Mouse (Mus musculus): ENCODE measurements around the gene Nme4.

Gene Nme4

GRCm38 (mm10) chr17:26066488-26067020 is 28.8 kb downstream of the Nme4 start:
- DNase-seq (ENCODE audit: low read depth, low spot score), result no peak

- no peak for DNase-seq (ENCODE audit: low read depth, low spot score)
These were observed 30.5 kb downstream of the Nme4 start for GRCm38 (mm10) chr17:26064916-26065315.

GRCm38 (mm10) chr17:26057787-26058567 is 37.4 kb downstream of the Nme4 start:
- DNase-seq (ENCODE audit: low read depth, low spot score), result no peak

GRCm38 (mm10) chr17:26057278-26057677 is 38.1 kb downstream of the Nme4 start:
- no peak for DNase-seq (ENCODE audit: low read depth, low spot score)

- no peak for DNase-seq (ENCODE audit: low read depth, low spot score)
These were observed 40.2 kb downstream of the Nme4 start for GRCm38 (mm10) chr17:26055164-26055563.

- peak; percentile 77 for DNase-seq (ENCODE audit: low read depth, low spot score)
These were observed 41.1 kb downstream of the Nme4 start for GRCm38 (mm10) chr17:26054133-26054845.

- no peak for DNase-seq (ENCODE audit: low read depth, low spot score)
These were observed 42.7 kb downstream of the Nme4 start for GRCm38 (mm10) chr17:26052706-26053105.

GRCm38 (mm10) chr17:26052074-26052473 is 43.3 kb downstream of the Nme4 start:
- DNase-seq (ENCODE audit: low read depth, low spot score), result no peak

- DNase-seq (ENCODE audit: low read depth, low spot score), result no peak
These were observed 47.3 kb downstream of the Nme4 start for GRCm38 (mm10) chr17:26048118-26048517.

- DNase-seq (ENCODE audit: low read depth, low spot score), result no peak
These were observed 49.0 kb downstream of the Nme4 start for GRCm38 (mm10) chr17:26046253-26046997.

- DNase-seq (ENCODE audit: low read depth, low spot score), result no peak
These were observed 50.1 kb downstream of the Nme4 start for GRCm38 (mm10) chr17:26045285-26045684.

- no peak for DNase-seq (ENCODE audit: low read depth, low spot score)
These were observed 52.2 kb downstream of the Nme4 start for GRCm38 (mm10) chr17:26043249-26043636.

GRCm38 (mm10) chr17:26042599-26043248 is 52.7 kb downstream of the Nme4 start:
- no peak for DNase-seq (ENCODE audit: low read depth, low spot score)
